Mouse (Mus musculus) ES-Bruce4 (cell line): Measurements from ENCODE around the gene Zmynd11. TPM values are rescaled to one million over a fixed set of nuclear protein-coding genes. Genes with fewer than 3 reads are reported as not detected.

Source experiments
- H3K27ac ChIP-seq: 2 replicates; pipeline ENCODE4 v1.5.1; 2012; ENCODE audit warnings: low read length, inconsistent platforms; ENCODE audit not compliant: insufficient read depth
- H3K27me3 ChIP-seq: 2 replicates; pipeline ENCODE4 v1.6.1; 2012; ENCODE audit warnings: mild to moderate bottlenecking, low read length, inconsistent platforms; ENCODE audit not compliant: control insufficient read depth, poor library complexity, insufficient read depth, severe bottlenecking
- H3K36me3 ChIP-seq: 2 replicates; pipeline ENCODE4 v1.6.1; 2012; ENCODE audit warnings: inconsistent platforms, mild to moderate bottlenecking, low read length, moderate library complexity; ENCODE audit not compliant: control insufficient read depth, poor library complexity, insufficient read depth, severe bottlenecking
- H3K4me1 ChIP-seq: one replicate; pipeline ENCODE4 v1.8.1; 2011; ENCODE audit warnings: low read length; ENCODE audit not compliant: control insufficient read depth, insufficient read depth
- H3K4me3 ChIP-seq: 2 replicates; pipeline ENCODE4 v1.5.1; 2011; ENCODE audit warnings: low read depth, mild to moderate bottlenecking, low read length
- H3K9ac ChIP-seq: 2 replicates; pipeline ENCODE4 v1.6.1; 2012; ENCODE audit warnings: low read depth, mild to moderate bottlenecking, inconsistent platforms; ENCODE audit not compliant: poor library complexity, severe bottlenecking
- H3K9me3 ChIP-seq: replicated peaks from 2 replicates; pipeline ENCODE4 v1.6.1; 2012; ENCODE audit warnings: mild to moderate bottlenecking, low read length, inconsistent platforms; ENCODE audit not compliant: control insufficient read depth, poor library complexity, insufficient read depth, severe bottlenecking
- CTCF ChIP-seq: IDR thresholded peaks from one replicate; pipeline ENCODE4 v1.8.1; 2011; ENCODE audit warnings: low read depth, low read length
- EP300 ChIP-seq: IDR thresholded peaks from 2 replicates; pipeline ENCODE4 v1.6.1; 2011; ENCODE audit warnings: low read depth, low read length; ENCODE audit not compliant: insufficient read depth
- POLR2A ChIP-seq: IDR thresholded peaks from one replicate; pipeline ENCODE4 v1.8.1; 2011; ENCODE audit warnings: low read length; ENCODE audit not compliant: insufficient read depth
- polyA plus RNA-seq: library from polyadenylated mRNA; stranded (reverse); fragments of >200 nt; gene quantifications from 2 replicates; pipeline ENCODE4 v1.2.4, GENCODE M21; 2011; ENCODE audit warnings: low read depth; ENCODE audit not compliant: missing spikeins, insufficient read depth, insufficient read length

Gene Zmynd11
- 48.3 and 48.8 TPM in 2 replicates for polyA plus RNA-seq

DNA sequence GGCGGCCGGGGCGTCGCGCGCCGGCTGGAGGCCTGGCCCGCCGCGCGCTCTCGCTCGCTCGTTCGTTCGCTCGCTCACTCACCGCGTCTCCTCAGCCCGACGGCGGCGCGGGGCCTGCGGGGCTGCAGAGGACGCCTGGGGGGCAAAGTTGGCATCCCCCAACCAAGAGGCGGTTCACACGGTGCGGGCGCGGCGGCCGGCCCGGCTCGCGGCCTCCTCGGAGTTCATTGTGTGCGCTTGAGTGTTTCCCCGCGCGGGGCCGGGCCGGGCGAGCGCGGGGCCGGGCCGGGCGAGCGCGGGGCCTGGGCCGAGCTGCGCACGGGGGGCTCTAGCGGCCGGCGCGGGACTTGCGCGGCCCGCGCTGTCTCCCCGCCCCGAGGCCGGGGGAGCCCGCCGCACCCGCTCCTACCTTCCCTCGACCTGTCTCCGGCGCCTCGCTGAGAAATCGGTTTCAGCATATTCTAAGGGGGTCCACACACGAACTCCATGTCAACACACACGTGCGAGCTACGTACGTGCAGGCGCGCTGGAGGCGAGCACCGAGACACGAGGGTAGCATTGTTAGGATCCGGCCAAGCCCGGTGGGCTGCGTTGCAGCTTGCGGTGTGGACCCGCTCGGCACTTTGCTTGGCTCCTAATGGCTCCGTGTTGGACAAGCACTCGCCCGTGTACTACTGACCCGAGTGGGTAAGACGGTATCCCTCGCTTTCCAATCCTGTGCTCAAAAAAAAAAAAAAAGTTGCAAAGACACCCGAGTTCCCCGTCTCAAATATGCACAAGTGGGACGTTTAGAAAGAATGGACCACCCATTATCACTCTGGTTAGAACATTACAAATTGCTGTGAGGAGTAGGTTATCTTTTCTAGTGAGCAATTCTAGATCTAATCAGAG lies at the start of gene Zmynd11:
Gene Zmynd11, minus strand, starts transcription at position 685 of the 891 bp plus-strand sequence.
- no peaks in the 10 kb centered on the region for H3K4me1 ChIP-seq

DNA sequence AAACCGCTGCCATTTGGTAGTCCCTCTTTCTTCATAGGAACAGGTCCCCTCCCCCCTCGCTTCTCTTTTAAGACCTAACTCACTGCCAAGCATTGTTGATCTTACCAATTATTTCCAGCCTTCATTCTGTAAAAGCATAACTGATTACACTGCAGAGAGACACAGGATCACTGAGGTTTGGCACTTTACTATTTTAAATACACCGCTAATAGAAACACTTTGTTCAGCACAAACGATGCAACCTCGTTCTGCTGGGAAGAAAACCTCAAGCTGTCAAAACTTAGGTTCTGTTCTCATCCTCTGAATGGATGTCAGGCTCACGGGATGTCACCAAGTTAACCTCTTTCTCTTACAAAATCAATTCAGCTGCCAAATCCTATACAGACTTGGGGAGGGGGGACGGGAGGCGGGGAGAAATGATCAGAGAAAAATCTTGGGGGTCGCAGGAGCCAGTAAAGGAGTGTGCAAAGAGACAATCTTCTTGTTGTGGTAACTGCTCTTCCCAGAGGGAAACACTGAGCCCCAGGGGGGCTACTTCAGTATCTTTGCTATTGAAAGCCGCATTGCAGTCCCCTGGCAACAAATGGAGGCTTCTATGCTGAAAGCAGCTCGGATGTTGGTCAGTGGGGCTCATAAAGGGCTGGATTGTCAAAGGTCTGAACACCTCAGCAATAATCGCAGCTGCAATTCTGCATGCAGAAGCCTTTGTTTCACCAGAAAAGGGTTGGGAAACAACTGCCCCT lies 30.9 kb upstream of the Zmynd11 start:
- Histone ChIP-seq H3K4me1 (no peaks in the 10 kb centered on the region), H3K27me3 (no peaks in the 10 kb centered on the region), H3K36me3 (no peaks in the 10 kb centered on the region), H3K4me3 (peak overlapping the region; percentile 34; the same call in 1 of the 2 replicates), H3K9me3 (no peaks in the 10 kb centered on the region; the same call in 1 of the 2 replicates), H3K27ac (no peak overlapping the region), H3K9ac (no peak overlapping the region)
- TF ChIP-seq CTCF (no peak), POLR2A (no peak), EP300 (no peak)

More for the DNA sequence above, at the start of gene Zmynd11:
- Histone ChIP-seq H3K27ac (no peak within 1 kb of the TSS), H3K4me3 (peak within 1 kb of the TSS; percentile 86), H3K27me3 (no peaks in the 10 kb centered on the region), H3K36me3 (no peaks in the 10 kb centered on the region), H3K9ac (peak within 1 kb of the TSS; percentile 99), H3K9me3 (no peaks in the 10 kb centered on the region)
- no peak for TF ChIP-seq POLR2A

GRCm38 (mm10) chr13:9786050-9786449 lies 20.9 kb upstream of the Zmynd11 start:
- Histone ChIP-seq H3K9ac (no peak overlapping the region), H3K4me3 (no peak overlapping the region), H3K36me3 (no peaks in the 10 kb centered on the region), H3K4me1 (no peaks in the 10 kb centered on the region), H3K9me3 (no peaks in the 10 kb centered on the region), H3K27me3 (no peaks in the 10 kb centered on the region), H3K27ac (no peak overlapping the region)
- TF ChIP-seq POLR2A (no peak), EP300 (no peak), CTCF (no peak)

DNA sequence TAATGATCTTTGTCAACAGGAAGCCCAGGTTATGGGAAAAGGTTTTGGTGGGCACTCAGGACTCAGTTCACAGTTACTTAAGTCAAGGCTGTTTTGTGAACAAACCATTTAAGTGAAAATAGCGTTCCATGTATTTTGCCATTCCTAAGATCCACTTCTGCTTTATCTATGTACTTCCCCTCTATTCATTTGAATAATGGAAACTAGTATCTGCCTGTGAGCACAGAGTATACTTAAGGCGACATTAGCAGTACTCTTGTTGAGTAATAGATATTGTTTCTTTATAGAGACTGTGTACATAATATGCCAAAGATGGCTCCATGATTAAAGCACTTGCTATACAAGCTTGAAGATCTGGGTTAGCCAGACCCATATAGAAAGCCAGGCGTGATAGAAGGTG lies 18.6 kb upstream of the Zmynd11 start:
- Histone ChIP-seq H3K9me3 (no peaks in the 10 kb centered on the region), H3K27me3 (no peaks in the 10 kb centered on the region), H3K4me3 (no peak overlapping the region), H3K36me3 (no peaks in the 10 kb centered on the region), H3K9ac (no peak overlapping the region), H3K27ac (no peak overlapping the region), H3K4me1 (no peaks in the 10 kb centered on the region)
- TF ChIP-seq CTCF: no peak
- TF ChIP-seq POLR2A: no peak
- no peak for TF ChIP-seq EP300

GRCm38 (mm10) chr13:9775901-9776300 lies 10.8 kb upstream of the Zmynd11 start:
- H3K4me1 ChIP-seq: no peaks in the 10 kb centered on the region
- no peak overlapping the region for H3K27ac ChIP-seq
- H3K4me3 ChIP-seq: no peak overlapping the region
- no peaks in the 10 kb centered on the region for H3K36me3 ChIP-seq
- H3K9me3 ChIP-seq: no peaks in the 10 kb centered on the region
- TF ChIP-seq EP300: no peak
- H3K9ac ChIP-seq: no peak overlapping the region
- no peaks in the 10 kb centered on the region for H3K27me3 ChIP-seq

- Histone ChIP-seq H3K4me1 (no peaks in the 10 kb centered on the region), H3K27me3 (no peaks in the 10 kb centered on the region), H3K36me3 (no peaks in the 10 kb centered on the region), H3K9ac (no peak overlapping the region), H3K4me3 (no peak overlapping the region), H3K9me3 (no peaks in the 10 kb centered on the region), H3K27ac (no peak overlapping the region)
- TF ChIP-seq CTCF (no peak), EP300 (no peak), POLR2A (no peak)
Observed at GRCm38 (mm10) chr13:9774077-9774476, 8.9 kb upstream of the Zmynd11 start.
